Mouse (Mus musculus): ENCODE data around the gene Stx8. TPM values are rescaled to one million over a fixed set of nuclear protein-coding genes. Genes with fewer than 3 reads are reported as not detected.

Gene Stx8
- polyA plus RNA-seq, 1 experiment from 2014 or later = 16.6 TPM

GRCm38 (mm10) chr11:67965242-67965883 is 630 bp upstream of the Stx8 start, which contains the start of gene Cfap52:
Gene Cfap52 (minus strand): TSS chr11:67965651.
- peaks cover 11% of the 10 kb centered on the region; the same call in 1 of the 2 replicates for H3K4me1 ChIP-seq (ENCODE audit: control insufficient read depth, low read depth, low read length)
- H3K36me3 ChIP-seq (ENCODE audit: control insufficient read depth, insufficient read depth) = no peaks in the 10 kb centered on the region
- H3K9ac ChIP-seq (ENCODE audit: low read depth, low read length) = peak within 1 kb of the TSS; percentile 81
- peak within 1 kb of the TSS; percentile 89 for H3K4me3 ChIP-seq (ENCODE audit: low read depth, low read length)
- H3K4me2 ChIP-seq (ENCODE audit: low read depth, low read length) = peak within 1 kb of the TSS; percentile 87
- H3K9me3 ChIP-seq (replicated peaks; ENCODE audit: control insufficient read depth, low read length) = no peaks in the 10 kb centered on the region
- H3K27me3 ChIP-seq (ENCODE audit: control insufficient read depth, insufficient read depth, low read depth, low read length) = no peaks in the 10 kb centered on the region
- H3K27ac ChIP-seq (ENCODE audit: low read length) = peak within 1 kb of the TSS; percentile 55
- ATAC-seq (ENCODE audit: low read depth) = peak; percentile 58; the same call in 1 of the 2 replicates
- 7% methylated on average over 15 of the region's 15 CpGs for WGBS (ENCODE audit: insufficient replicate concordance)

- Histone ChIP-seq H3K27me3 (ENCODE audit: control insufficient read depth, insufficient read depth, low read depth, low read length) (no peaks in the 10 kb centered on the region), H3K9ac (ENCODE audit: low read depth, low read length) (no peak overlapping the region), H3K9me3 (replicated peaks; ENCODE audit: control insufficient read depth, low read length) (no peaks in the 10 kb centered on the region), H3K4me2 (ENCODE audit: low read depth, low read length) (0 out of 2 replicates have a peak overlapping the region, but pooled peaks have one; percentile 87), H3K4me3 (ENCODE audit: low read depth, low read length) (no peak overlapping the region), H3K4me1 (ENCODE audit: control insufficient read depth, low read depth, low read length) (peaks cover 11% of the 10 kb centered on the region; the same call in 1 of the 2 replicates), H3K27ac (ENCODE audit: low read length) (no peak overlapping the region), H3K36me3 (ENCODE audit: control insufficient read depth, insufficient read depth) (no peaks in the 10 kb centered on the region)
- no peak for ATAC-seq (ENCODE audit: low read depth)
- WGBS (ENCODE audit: insufficient replicate concordance) = 75% methylated on average over 11 of the region's 11 CpGs
Observed at GRCm38 (mm10) chr11:67967831-67968230, 1.8 kb downstream of the Stx8 start.

- no peak for ATAC-seq (ENCODE audit: low read depth)
- no peak overlapping the region for H3K9ac ChIP-seq (ENCODE audit: low read depth, low read length)
- H3K27me3 ChIP-seq (ENCODE audit: control insufficient read depth, insufficient read depth, low read depth, low read length) = no peaks in the 10 kb centered on the region
- H3K36me3 ChIP-seq (ENCODE audit: control insufficient read depth, insufficient read depth) = no peaks in the 10 kb centered on the region
- H3K27ac ChIP-seq (ENCODE audit: low read length) = no peak overlapping the region
- H3K9me3 ChIP-seq (replicated peaks; ENCODE audit: control insufficient read depth, low read length) = no peaks in the 10 kb centered on the region
- no peaks in the 10 kb centered on the region for H3K4me1 ChIP-seq (ENCODE audit: control insufficient read depth, low read depth, low read length)
- no peak overlapping the region for H3K4me3 ChIP-seq (ENCODE audit: low read depth, low read length)
- H3K4me2 ChIP-seq (ENCODE audit: low read depth, low read length) = no peak overlapping the region
- 67% methylated on average over 1 of the region's 1 CpGs for WGBS (ENCODE audit: insufficient replicate concordance)
Observed at GRCm38 (mm10) chr11:67972606-67973005, 6.6 kb downstream of the Stx8 start.

- no peaks in the 10 kb centered on the region for H3K4me1 ChIP-seq (ENCODE audit: control insufficient read depth, low read depth, low read length)
- no peaks in the 10 kb centered on the region for H3K36me3 ChIP-seq (ENCODE audit: control insufficient read depth, insufficient read depth)
- no peak for ATAC-seq (ENCODE audit: low read depth)
- no peak overlapping the region for H3K9ac ChIP-seq (ENCODE audit: low read depth, low read length)
- 66% methylated on average over 5 of the region's 5 CpGs for WGBS (ENCODE audit: insufficient replicate concordance)
- no peaks in the 10 kb centered on the region for H3K9me3 ChIP-seq (replicated peaks; ENCODE audit: control insufficient read depth, low read length)
- H3K4me2 ChIP-seq (ENCODE audit: low read depth, low read length) = no peak overlapping the region
- no peak overlapping the region for H3K27ac ChIP-seq (ENCODE audit: low read length)
- no peaks in the 10 kb centered on the region for H3K27me3 ChIP-seq (ENCODE audit: control insufficient read depth, insufficient read depth, low read depth, low read length)
- H3K4me3 ChIP-seq (ENCODE audit: low read depth, low read length) = no peak overlapping the region
Observed at GRCm38 (mm10) chr11:67973225-67973624, 7.2 kb downstream of the Stx8 start.

- no peaks in the 10 kb centered on the region for H3K9me3 ChIP-seq (replicated peaks; ENCODE audit: control insufficient read depth, low read length)
- H3K4me3 ChIP-seq (ENCODE audit: low read depth, low read length) = no peak overlapping the region
- ATAC-seq (ENCODE audit: low read depth) = no peak
- no peaks in the 10 kb centered on the region for H3K36me3 ChIP-seq (ENCODE audit: control insufficient read depth, insufficient read depth)
- H3K4me1 ChIP-seq (ENCODE audit: control insufficient read depth, low read depth, low read length) = no peaks in the 10 kb centered on the region
- no peak overlapping the region for H3K4me2 ChIP-seq (ENCODE audit: low read depth, low read length)
- H3K9ac ChIP-seq (ENCODE audit: low read depth, low read length) = no peak overlapping the region
- H3K27ac ChIP-seq (ENCODE audit: low read length) = no peak overlapping the region
- no peaks in the 10 kb centered on the region for H3K27me3 ChIP-seq (ENCODE audit: control insufficient read depth, insufficient read depth, low read depth, low read length)
- WGBS (ENCODE audit: insufficient replicate concordance) = 26% methylated on average over 2 of the region's 2 CpGs
Observed at GRCm38 (mm10) chr11:67975252-67975651, 9.3 kb downstream of the Stx8 start.

GRCm38 (mm10) chr11:67983564-67983963 is 17.6 kb downstream of the Stx8 start:
- 73% methylated on average over 6 of the region's 6 CpGs for WGBS (ENCODE audit: insufficient replicate concordance)
- H3K4me3 ChIP-seq (ENCODE audit: low read depth, low read length) = no peak overlapping the region
- H3K9me3 ChIP-seq (replicated peaks; ENCODE audit: control insufficient read depth, low read length) = no peaks in the 10 kb centered on the region
- ATAC-seq (ENCODE audit: low read depth) = no peak
- H3K9ac ChIP-seq (ENCODE audit: low read depth, low read length) = no peak overlapping the region
- no peaks in the 10 kb centered on the region for H3K4me1 ChIP-seq (ENCODE audit: control insufficient read depth, low read depth, low read length)
- no peak overlapping the region for H3K27ac ChIP-seq (ENCODE audit: low read length)
- H3K27me3 ChIP-seq (ENCODE audit: control insufficient read depth, insufficient read depth, low read depth, low read length) = no peaks in the 10 kb centered on the region
- H3K36me3 ChIP-seq (ENCODE audit: control insufficient read depth, insufficient read depth) = no peaks in the 10 kb centered on the region
- H3K4me2 ChIP-seq (ENCODE audit: low read depth, low read length) = no peak overlapping the region

GRCm38 (mm10) chr11:67991240-67991639 is 25.2 kb downstream of the Stx8 start:
- no peak overlapping the region for H3K9ac ChIP-seq (ENCODE audit: low read depth, low read length)
- H3K27me3 ChIP-seq (ENCODE audit: control insufficient read depth, insufficient read depth, low read depth, low read length) = no peaks in the 10 kb centered on the region
- 73% methylated on average over 4 of the region's 4 CpGs for WGBS (ENCODE audit: insufficient replicate concordance)
- H3K36me3 ChIP-seq (ENCODE audit: control insufficient read depth, insufficient read depth) = no peaks in the 10 kb centered on the region
- H3K9me3 ChIP-seq (replicated peaks; ENCODE audit: control insufficient read depth, low read length) = no peaks in the 10 kb centered on the region
- no peak for ATAC-seq (ENCODE audit: low read depth)
- H3K4me2 ChIP-seq (ENCODE audit: low read depth, low read length) = no peak overlapping the region
- H3K27ac ChIP-seq (ENCODE audit: low read length) = no peak overlapping the region
- no peak overlapping the region for H3K4me3 ChIP-seq (ENCODE audit: low read depth, low read length)
- H3K4me1 ChIP-seq (ENCODE audit: control insufficient read depth, low read depth, low read length) = no peaks in the 10 kb centered on the region

- Histone ChIP-seq H3K4me3 (ENCODE audit: low read depth, low read length) (no peak overlapping the region), H3K27ac (ENCODE audit: low read length) (no peak overlapping the region), H3K36me3 (ENCODE audit: control insufficient read depth, insufficient read depth) (no peaks in the 10 kb centered on the region), H3K4me1 (ENCODE audit: control insufficient read depth, low read depth, low read length) (no peaks in the 10 kb centered on the region), H3K4me2 (ENCODE audit: low read depth, low read length) (no peak overlapping the region), H3K9ac (ENCODE audit: low read depth, low read length) (no peak overlapping the region), H3K27me3 (ENCODE audit: control insufficient read depth, insufficient read depth, low read depth, low read length) (no peaks in the 10 kb centered on the region), H3K9me3 (replicated peaks; ENCODE audit: control insufficient read depth, low read length) (no peaks in the 10 kb centered on the region)
- 69% methylated on average over 4 of the region's 4 CpGs for WGBS (ENCODE audit: insufficient replicate concordance)
- ATAC-seq (ENCODE audit: low read depth) = no peak
Observed at GRCm38 (mm10) chr11:67995965-67996364, 30.0 kb downstream of the Stx8 start.

GRCm38 (mm10) chr11:67998905-67999304 is 32.9 kb downstream of the Stx8 start:
- ATAC-seq (ENCODE audit: low read depth) = no peak
- Histone ChIP-seq H3K4me2 (ENCODE audit: low read depth, low read length) (no peak overlapping the region), H3K9me3 (replicated peaks; ENCODE audit: control insufficient read depth, low read length) (no peaks in the 10 kb centered on the region), H3K36me3 (ENCODE audit: control insufficient read depth, insufficient read depth) (no peaks in the 10 kb centered on the region), H3K27me3 (ENCODE audit: control insufficient read depth, insufficient read depth, low read depth, low read length) (no peaks in the 10 kb centered on the region), H3K9ac (ENCODE audit: low read depth, low read length) (no peak overlapping the region), H3K4me1 (ENCODE audit: control insufficient read depth, low read depth, low read length) (no peaks in the 10 kb centered on the region), H3K4me3 (ENCODE audit: low read depth, low read length) (no peak overlapping the region), H3K27ac (ENCODE audit: low read length) (no peak overlapping the region)
- 72% methylated on average over 3 of the region's 3 CpGs for WGBS (ENCODE audit: insufficient replicate concordance)

All from liver, embryonic 16.5 days (tissue).